Mouse (Mus musculus) right cerebral cortex, adult 2 months (tissue): ENCODE measurements around the gene Nr1i2.
"Not testable (repeated sequence)": the region's sequence is repeated elsewhere in the genome, so short reads cannot be mapped to it uniquely, and the experiment has no call there.

Source experiments
- DNase-seq, 2 experiments: peaks; one replicate each; pipeline ENCODE4 v3.0.0; 2021 to 2022; ENCODE audit warnings: low spot score in 2 of 2

The Nr1i2 gene

GRCm38 (mm10) chr16:38294685-38295348, at the start of gene Nr1i2:
Gene Nr1i2 (minus strand): TSS chr16:38294824.
- DNase-seq, result no peak

- peak; percentile 76 to 78 for DNase-seq
These were observed 47.0 kb upstream of the Nr1i2 start, which contains the start of gene Maats1 for GRCm38 (mm10) chr16:38341396-38342324. Gene Maats1 (minus strand): TSS chr16:38342143.

- DNase-seq, result not testable (repeated sequence)
These were observed 43.5 kb upstream of the Nr1i2 start for GRCm38 (mm10) chr16:38338077-38338476.

GRCm38 (mm10) chr16:38334431-38334830, 39.8 kb upstream of the Nr1i2 start:
- DNase-seq, result no peak

GRCm38 (mm10) chr16:38329340-38329739, 34.7 kb upstream of the Nr1i2 start:
- DNase-seq, result no peak

GRCm38 (mm10) chr16:38326778-38327397, 32.3 kb upstream of the Nr1i2 start:
- DNase-seq, result no peak

DNA sequence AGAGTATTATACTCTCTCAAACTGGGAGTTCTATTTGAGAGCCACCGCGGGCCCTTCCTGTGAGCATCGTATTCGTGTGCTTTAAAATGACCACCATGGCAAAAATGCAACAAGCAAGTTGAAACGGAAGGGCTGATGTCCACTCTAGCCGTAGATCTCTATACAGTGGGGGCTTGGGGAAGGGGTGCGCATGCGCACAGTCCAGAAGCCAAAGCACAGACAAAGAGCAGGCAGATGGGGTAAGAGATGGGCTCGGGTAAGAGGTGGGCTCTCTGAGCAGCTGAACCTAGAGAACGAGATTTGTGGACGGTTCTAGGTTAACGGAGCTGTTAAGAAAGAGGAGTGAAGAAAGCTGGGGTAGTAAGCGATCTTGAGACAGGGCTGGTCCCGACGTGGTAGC, 29.7 kb upstream of the Nr1i2 start:
- DNase-seq, result no peak

GRCm38 (mm10) chr16:38321452-38321935, 26.9 kb upstream of the Nr1i2 start:
- peak; percentile 67 to 71 for DNase-seq

DNA sequence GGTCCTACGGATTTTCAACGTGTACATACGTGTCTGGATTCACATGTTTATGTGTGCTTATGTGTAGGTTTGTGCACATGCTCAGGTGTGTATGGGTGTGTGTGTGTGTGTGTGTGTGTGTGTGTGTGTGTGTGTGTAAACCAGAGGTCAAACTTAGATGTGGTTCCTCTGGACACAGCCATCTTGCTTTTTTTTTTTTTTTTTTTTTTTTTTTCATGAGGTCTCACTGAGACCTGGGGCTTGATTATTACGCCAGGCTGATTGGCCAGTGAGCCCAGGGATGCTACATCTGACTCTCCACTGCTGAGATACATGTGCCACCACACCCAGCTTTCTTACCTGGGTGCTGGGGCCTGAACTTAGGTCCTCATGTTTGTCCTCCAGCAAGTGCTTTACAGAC, 24.5 kb upstream of the Nr1i2 start:
- no peak for DNase-seq

GRCm38 (mm10) chr16:38318492-38318891, 23.9 kb upstream of the Nr1i2 start:
- no peak for DNase-seq

- DNase-seq, result no peak
These were observed 13.6 kb upstream of the Nr1i2 start for GRCm38 (mm10) chr16:38308195-38308594.

- no peak for DNase-seq
These were observed 13.0 kb upstream of the Nr1i2 start for GRCm38 (mm10) chr16:38307651-38308050.

GRCm38 (mm10) chr16:38307221-38307605, 12.6 kb upstream of the Nr1i2 start:
- no peak for DNase-seq

DNA sequence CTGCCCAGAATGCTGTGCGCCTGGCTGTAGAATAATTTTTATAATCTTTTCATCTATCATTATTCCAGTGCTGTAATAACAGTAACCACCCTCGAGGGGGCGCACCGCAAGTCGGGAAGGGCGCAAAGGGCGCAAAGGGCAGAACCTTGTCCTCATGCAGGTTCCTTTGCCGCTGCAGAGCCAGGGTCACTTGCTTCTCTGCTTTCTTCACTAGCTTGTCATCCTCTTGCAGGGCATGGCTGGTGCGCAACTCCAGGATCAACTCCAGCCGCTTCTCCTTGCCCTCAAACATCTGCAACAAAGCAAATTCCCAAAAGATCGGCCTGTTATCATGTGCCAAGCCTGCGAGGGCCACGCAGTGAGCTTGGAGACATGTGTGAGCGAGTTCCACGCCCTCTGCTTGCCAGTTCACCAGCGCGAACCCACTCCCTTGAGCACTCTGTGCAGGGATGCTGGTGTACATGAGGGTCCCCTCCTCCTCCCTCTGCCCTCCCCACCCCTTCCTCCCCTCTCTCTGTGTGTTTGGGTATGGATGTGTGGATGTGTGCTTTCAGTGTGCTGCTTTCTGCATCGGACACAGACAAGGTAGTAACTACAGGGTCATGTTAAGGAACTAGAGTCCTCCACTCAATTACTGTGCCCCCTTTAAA, 12.1 kb upstream of the Nr1i2 start:
- no peak for DNase-seq

DNA sequence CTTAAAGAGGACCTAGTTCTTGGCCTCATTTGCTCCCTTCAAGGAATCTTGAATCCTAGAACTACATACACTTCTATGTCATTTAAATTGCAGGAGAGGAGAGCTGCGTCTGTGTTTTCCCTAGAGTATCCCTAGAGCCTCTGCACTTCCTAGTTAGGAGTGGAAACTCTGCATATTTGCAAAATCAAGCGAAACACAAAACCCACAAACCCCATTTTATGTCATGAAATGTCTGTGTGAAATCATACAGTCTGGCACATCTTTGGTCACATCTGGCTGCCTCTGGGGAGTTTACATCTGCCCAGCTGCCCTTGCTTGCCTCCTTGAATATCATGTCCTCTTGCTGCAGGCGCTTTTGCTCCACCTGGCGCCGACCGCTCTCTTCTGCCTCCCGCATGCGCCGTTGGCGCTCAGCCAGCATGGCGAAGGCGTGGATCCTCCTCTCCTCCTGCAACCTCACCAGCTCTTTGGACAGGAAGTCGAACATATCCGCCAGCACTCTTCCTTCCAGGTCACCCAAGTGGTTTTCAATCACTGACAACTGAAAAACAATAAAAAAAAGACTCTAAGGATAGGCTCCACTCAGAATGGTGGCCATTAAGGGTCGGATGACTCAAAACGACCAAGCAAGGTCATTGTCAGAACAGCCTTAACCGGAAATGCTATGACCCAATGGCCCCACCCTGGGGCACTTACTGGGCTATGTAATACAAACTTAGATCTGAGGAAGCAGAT, 10.0 kb upstream of the Nr1i2 start:
- DNase-seq, result no peak

GRCm38 (mm10) chr16:38302367-38302766, 7.7 kb upstream of the Nr1i2 start:
- no peak for DNase-seq

DNA sequence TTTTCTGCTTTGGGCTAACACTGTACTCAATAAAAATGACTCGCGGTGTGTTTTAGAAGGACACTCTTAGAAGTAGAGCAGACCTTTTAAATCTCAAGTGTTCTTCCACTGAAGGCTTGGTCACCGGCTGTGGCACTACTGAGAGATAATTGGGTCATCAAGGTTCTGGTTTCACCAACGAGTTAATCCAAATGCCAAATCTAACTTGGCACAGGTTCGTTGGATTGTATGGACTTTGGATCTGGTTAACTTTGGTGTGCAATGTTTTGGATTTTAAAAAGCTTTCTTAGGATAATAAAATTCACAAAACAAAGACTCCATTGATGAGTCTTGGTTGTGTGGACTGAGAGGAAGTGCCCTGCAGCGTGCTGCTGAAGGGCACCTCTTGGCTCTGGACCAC, 3.8 kb upstream of the Nr1i2 start:
- DNase-seq, result no peak

- DNase-seq, result peak; percentile 8 to 18
These were observed 816 bp upstream of the Nr1i2 start for GRCm38 (mm10) chr16:38295349-38295930.

DNA sequence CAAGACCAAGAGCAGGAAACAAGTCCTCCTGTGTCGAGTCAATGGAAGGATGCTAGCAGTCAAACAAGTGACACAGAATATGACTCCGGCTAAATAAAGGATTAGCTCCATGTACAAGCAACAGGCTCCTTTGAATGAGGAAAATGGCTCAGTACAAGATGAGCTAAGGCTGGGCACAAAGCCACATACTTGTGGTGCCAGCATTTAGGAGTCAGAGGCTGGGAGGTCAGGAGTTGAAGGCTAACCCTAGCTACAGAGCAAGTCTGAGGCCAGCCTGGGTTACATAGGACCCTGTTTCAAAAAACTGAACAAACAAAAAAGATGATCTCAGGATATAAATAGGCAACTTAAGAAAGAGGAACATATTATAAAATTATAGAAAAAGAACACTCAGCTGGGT, 4.5 kb downstream of the Nr1i2 start:
- no peak for DNase-seq

- no peak for DNase-seq
These were observed 5.8 kb downstream of the Nr1i2 start for GRCm38 (mm10) chr16:38288851-38289250.

- no peak for DNase-seq
These were observed 6.9 kb downstream of the Nr1i2 start for GRCm38 (mm10) chr16:38287762-38288161.
